Mouse (Mus musculus) kidney, adult 2 months (tissue): Measurements from ENCODE around the gene Adgrl2.

ENCODE experiments used
- CTCF ChIP-seq: fragments of 200-500 bp; conservative IDR thresholded peaks from 2 replicates; pipeline ENCODE4 v1.5.1; 2011; ENCODE audit warnings: low read depth, mild to moderate bottlenecking, control low read depth, low read length, moderate library complexity, mixed read lengths; ENCODE audit not compliant: insufficient read depth, insufficient read length
- POLR2A ChIP-seq: fragments of 200-500 bp; IDR thresholded peaks from one replicate; pipeline ENCODE4 v1.6.1; 2011; ENCODE audit warnings: low read depth, low read length, control low read depth

DNA sequence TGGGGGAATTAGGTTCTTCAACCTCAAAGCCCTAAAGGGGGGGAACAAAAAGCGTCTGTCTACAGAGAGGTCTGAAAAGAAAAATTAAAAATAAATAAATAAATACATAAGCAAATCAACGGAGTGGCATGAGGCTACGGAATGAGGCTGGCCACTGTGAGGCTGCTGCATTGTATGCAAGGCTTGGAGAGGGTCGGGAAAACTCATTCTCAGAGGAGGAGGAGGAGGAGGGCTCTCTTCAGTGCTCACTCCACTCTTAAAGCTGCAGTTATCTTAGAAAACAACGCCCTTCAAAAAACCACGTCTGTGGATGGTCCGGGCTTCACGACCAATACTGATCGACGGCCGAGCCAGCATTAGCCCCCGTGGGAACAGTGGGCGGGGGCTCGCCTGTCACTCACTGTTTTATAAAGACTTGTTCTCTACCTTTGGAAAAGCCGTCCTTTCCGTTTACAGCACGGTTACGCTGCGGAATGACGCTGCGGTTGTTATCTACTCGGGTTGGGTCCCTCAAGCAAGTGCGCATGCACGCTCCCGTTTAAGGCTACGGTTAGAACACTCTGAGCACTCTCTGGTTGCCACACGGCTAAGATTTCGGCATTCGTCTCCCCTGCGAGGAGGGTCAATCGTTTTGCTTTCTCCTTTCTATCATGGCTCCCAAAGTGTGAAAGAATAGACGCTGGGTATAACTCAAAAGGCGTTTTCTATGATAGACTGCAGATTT is 170.9 kb downstream of the Adgrl2 start:
- TF ChIP-seq POLR2A = no peak
- no peak for TF ChIP-seq CTCF
